Mouse (Mus musculus) frontal cortex, postnatal 36 days (tissue): ENCODE results near the gene 2210407C18Rik.

Experiments
- DNase-seq, 2 experiments: peaks; one replicate each; pipeline ENCODE4 v3.0.0; 2022; ENCODE audit warnings: low spot score in 2 of 2

2210407C18Rik gene

GRCm38 (mm10) chr11:58602062-58602461 is 13.8 kb downstream of the 2210407C18Rik start:
- DNase-seq, result no peak

GRCm38 (mm10) chr11:58597837-58598236 is 18.0 kb downstream of the 2210407C18Rik start:
- DNase-seq, result no peak

- DNase-seq, result no peak
Measured at GRCm38 (mm10) chr11:58594814-58595213, 21.1 kb downstream of the 2210407C18Rik start, which contains the start of gene Olfr324. Gene Olfr324, plus strand, starts transcription at chr11:58595114.

- DNase-seq, result no peak
Measured at GRCm38 (mm10) chr11:58588620-58589250, 27.1 kb downstream of the 2210407C18Rik start.

GRCm38 (mm10) chr11:58587898-58588348 is 28.0 kb downstream of the 2210407C18Rik start:
- DNase-seq, result peak; percentile 12 to 13

GRCm38 (mm10) chr11:58578636-58579035 is 37.2 kb downstream of the 2210407C18Rik start:
- DNase-seq, result peak; percentile 3 to 25

GRCm38 (mm10) chr11:58577430-58577829 is 38.4 kb downstream of the 2210407C18Rik start, which contains the start of gene Olfr325:
Gene Olfr325, plus strand, starts transcription at chr11:58577730.
- DNase-seq, result no peak

- no peak for DNase-seq
Measured at GRCm38 (mm10) chr11:58570405-58570804, 45.5 kb downstream of the 2210407C18Rik start, which contains the start of gene Olfr224. Gene Olfr224, minus strand, starts transcription at chr11:58570553.
